Mouse (Mus musculus) small intestine, adult 2 months (tissue): ENCODE results near the gene 9930021J03Rik. TPM values are rescaled to one million over a fixed set of nuclear protein-coding genes. Genes with fewer than 3 reads are reported as not detected.
A peak's percentile ranks its signal among the peaks of the same experiment; 100 is the strongest.

Experiments
- H3K27ac ChIP-seq: fragments of 200-500 bp; 2 replicates; pipeline ENCODE4 v1.5.1; 2012; ENCODE audit warnings: low read depth, low read length, control low read depth, inconsistent platforms; ENCODE audit not compliant: insufficient read depth
- H3K27me3 ChIP-seq: fragments of 200-500 bp; 2 replicates; pipeline ENCODE4 v1.6.1; 2012; ENCODE audit warnings: mild to moderate bottlenecking, moderate library complexity, low read length, inconsistent platforms; ENCODE audit not compliant: control insufficient read depth, insufficient read depth
- H3K36me3 ChIP-seq: fragments of 200-500 bp; 2 replicates; pipeline ENCODE4 v1.6.1; 2012; ENCODE audit warnings: mild to moderate bottlenecking, low read length, control low read depth, inconsistent platforms; ENCODE audit not compliant: control insufficient read depth, insufficient read depth
- H3K4me1 ChIP-seq: fragments of 200-500 bp; 2 replicates; pipeline ENCODE4 v1.6.1; 2012; ENCODE audit warnings: low read length, inconsistent platforms, mixed read lengths; ENCODE audit not compliant: control insufficient read depth, insufficient read depth, insufficient read length
- H3K4me3 ChIP-seq: fragments of 200-500 bp; 2 replicates; pipeline ENCODE4 v1.5.1; 2012; ENCODE audit warnings: low read depth, mild to moderate bottlenecking, control low read depth, inconsistent platforms, low read length, moderate library complexity
- CTCF ChIP-seq: fragments of 200-500 bp; IDR thresholded peaks from 2 replicates; pipeline ENCODE4 v1.5.1; 2012; ENCODE audit warnings: low read depth, mild to moderate bottlenecking, control low read depth, inconsistent platforms, low read length, moderate library complexity, mixed read lengths; ENCODE audit not compliant: insufficient replicate concordance, insufficient read length; ENCODE audit errors: extremely low read depth
- POLR2A ChIP-seq: fragments of 200-500 bp; IDR thresholded peaks from 2 replicates; pipeline ENCODE4 v1.6.1; 2012; ENCODE audit warnings: low read depth, mild to moderate bottlenecking, control low read depth, inconsistent platforms, low read length, moderate library complexity
- WGBS: fragments of 180-500 bp; shearing (Covaris S2); methylation state at CpG from one replicate; pipeline ENCODE4 v1.1.7; 2018; 5-methylcytosine and 5-hydroxymethylcytosine counted together
- polyA plus RNA-seq: library from polyadenylated mRNA; depleted of rRNA; stranded (reverse); fragments of >200 nt; gene quantifications from 2 replicates; pipeline ENCODE4 v1.2.3, GENCODE M21; 2012

9930021J03Rik gene
- polyA plus RNA-seq, 1 experiment = 2.8 TPM

- 26% methylated on average over 5 of the region's 5 CpGs for WGBS
Measured at GRCm38 (mm10) chr19:29743531-29743930, 62.3 kb downstream of the 9930021J03Rik start.

GRCm38 (mm10) chr19:29740661-29741060 lies 65.1 kb downstream of the 9930021J03Rik start:
- no peak for TF ChIP-seq POLR2A
- TF ChIP-seq CTCF = no peak
- Histone ChIP-seq H3K4me1 (no peaks in the 10 kb centered on the region), H3K4me3 (no peak overlapping the region), H3K36me3 (no peaks in the 10 kb centered on the region; the same call in 1 of the 2 replicates), H3K27me3 (no peaks in the 10 kb centered on the region), H3K27ac (no peak overlapping the region)
- WGBS = 31% methylated on average over 1 of the region's 1 CpGs

More at GRCm38 (mm10) chr19:29743531-29743930, 62.3 kb downstream of the 9930021J03Rik start:
- Histone ChIP-seq H3K27me3 (no peaks in the 10 kb centered on the region), H3K4me1 (no peaks in the 10 kb centered on the region), H3K27ac (no peak overlapping the region; the same call in 1 of the 2 replicates), H3K36me3 (no peaks in the 10 kb centered on the region), H3K4me3 (no peak overlapping the region)
- no peak for TF ChIP-seq POLR2A
- TF ChIP-seq CTCF = no peak

- H3K4me1 ChIP-seq = no peaks in the 10 kb centered on the region
- TF ChIP-seq CTCF (peak; percentile 41; the same call in 1 of the 2 replicates), POLR2A (no peak)
- no peaks in the 10 kb centered on the region for H3K27me3 ChIP-seq
- no peaks in the 10 kb centered on the region; the same call in 1 of the 2 replicates for H3K36me3 ChIP-seq
- no peak overlapping the region for H3K27ac ChIP-seq
- H3K4me3 ChIP-seq = no peak overlapping the region
- 91% methylated on average over 2 of the region's 2 CpGs for WGBS
Measured at GRCm38 (mm10) chr19:29739608-29740007, 66.2 kb downstream of the 9930021J03Rik start.

- 94% methylated on average over 3 of the region's 3 CpGs for WGBS
- Histone ChIP-seq H3K4me3 (no peak overlapping the region), H3K27ac (no peak overlapping the region), H3K4me1 (no peaks in the 10 kb centered on the region), H3K27me3 (no peaks in the 10 kb centered on the region), H3K36me3 (no peaks in the 10 kb centered on the region; the same call in 1 of the 2 replicates)
- TF ChIP-seq POLR2A (no peak), CTCF (no peak)
Measured at GRCm38 (mm10) chr19:29735421-29735820, 70.4 kb downstream of the 9930021J03Rik start.

- peaks cover 15% of the 10 kb centered on the region; the same call in 1 of the 2 replicates for H3K4me1 ChIP-seq
- H3K27me3 ChIP-seq = no peaks in the 10 kb centered on the region
- WGBS = 73% methylated on average over 3 of the region's 3 CpGs
- peaks cover 25% of the 10 kb centered on the region for H3K36me3 ChIP-seq
- no peak overlapping the region for H3K27ac ChIP-seq
- H3K4me3 ChIP-seq = no peak overlapping the region
- TF ChIP-seq CTCF = no peak
- TF ChIP-seq POLR2A = no peak
Measured at GRCm38 (mm10) chr19:29718476-29718875, 87.3 kb downstream of the 9930021J03Rik start.

- Histone ChIP-seq H3K27ac (no peak overlapping the region), H3K4me3 (no peak overlapping the region), H3K27me3 (no peaks in the 10 kb centered on the region), H3K4me1 (peaks cover 15% of the 10 kb centered on the region; the same call in 1 of the 2 replicates), H3K36me3 (peaks cover 22% of the 10 kb centered on the region)
- TF ChIP-seq CTCF (no peak), POLR2A (no peak)
- WGBS = 56% methylated on average over 3 of the region's 3 CpGs
Measured at GRCm38 (mm10) chr19:29717854-29718253, 87.9 kb downstream of the 9930021J03Rik start.

- Histone ChIP-seq H3K27me3 (no peaks in the 10 kb centered on the region), H3K27ac (no peak overlapping the region), H3K4me1 (peaks cover 13% of the 10 kb centered on the region; the same call in 1 of the 2 replicates), H3K4me3 (no peak overlapping the region), H3K36me3 (peaks cover 13% of the 10 kb centered on the region)
- TF ChIP-seq CTCF = no peak
- no peak for TF ChIP-seq POLR2A
- 89% methylated on average over 4 of the region's 4 CpGs for WGBS
Measured at GRCm38 (mm10) chr19:29713451-29713850, 92.3 kb downstream of the 9930021J03Rik start.
